Mouse (Mus musculus): ENCODE results near the gene Irf9.

The Irf9 gene

GRCm38 (mm10) chr14:55614565-55615178 lies 11.3 kb downstream of the Irf9 start:
- in situ Hi-C loops (cut with MboI, MseI): no loop called here

- in situ Hi-C loops (cut with MboI, MseI): no loop called here
Observed at GRCm38 (mm10) chr14:55615876-55616275, 12.5 kb downstream of the Irf9 start.

GRCm38 (mm10) chr14:55616844-55617243 lies 13.5 kb downstream of the Irf9 start:
- in situ Hi-C loops (cut with MboI, MseI): no loop called here

- in situ Hi-C loops (cut with MboI, MseI): no loop called here
Observed at GRCm38 (mm10) chr14:55617822-55618221, 14.5 kb downstream of the Irf9 start, which contains the start of gene Rec8. Gene Rec8 (plus strand): TSS chr14:55618037.

GRCm38 (mm10) chr14:55618486-55619195 lies 15.3 kb downstream of the Irf9 start:
- in situ Hi-C loops (cut with MboI, MseI): no loop called here

DNA sequence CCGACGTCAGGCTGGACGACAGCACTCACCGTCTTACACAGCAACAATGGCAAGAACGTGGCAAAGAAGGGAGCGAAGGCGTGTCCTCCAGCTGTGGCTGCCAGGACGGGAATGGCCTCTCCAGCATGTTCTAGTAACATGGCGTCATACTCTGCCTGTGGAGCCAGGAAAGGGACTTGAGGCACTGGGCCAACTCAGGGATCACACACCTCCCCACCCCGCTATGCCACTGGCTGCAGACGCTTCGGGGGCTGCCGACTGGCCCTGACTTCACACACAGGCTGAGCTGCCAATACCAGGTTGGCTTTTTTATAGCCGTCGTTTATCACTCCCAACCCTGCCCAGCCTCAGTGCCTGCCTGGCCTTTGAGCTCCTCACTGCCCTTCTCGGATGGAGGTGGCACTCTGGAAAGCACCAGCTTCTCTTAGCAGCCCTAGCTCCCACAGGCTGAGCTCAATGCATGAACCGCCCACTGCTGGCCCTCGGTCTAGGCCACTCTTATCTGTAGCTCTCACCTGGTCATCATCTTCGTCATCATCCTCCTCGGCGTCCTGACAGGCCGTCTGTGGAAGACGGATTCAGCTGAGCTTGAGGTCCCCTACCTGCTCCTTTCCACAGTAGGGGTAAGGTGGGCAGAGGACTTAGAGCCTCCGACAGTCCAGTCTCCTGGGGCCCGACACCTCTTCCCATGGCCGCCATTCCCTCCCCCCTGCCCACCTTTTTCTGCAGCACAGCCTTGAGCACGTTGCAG lies 24.9 kb downstream of the Irf9 start:
- in situ Hi-C loops (cut with MboI, MseI): no loop called here

- in situ Hi-C loops (cut with MboI, MseI): no loop called here
Observed at GRCm38 (mm10) chr14:55629312-55629711, 25.9 kb downstream of the Irf9 start.

DNA sequence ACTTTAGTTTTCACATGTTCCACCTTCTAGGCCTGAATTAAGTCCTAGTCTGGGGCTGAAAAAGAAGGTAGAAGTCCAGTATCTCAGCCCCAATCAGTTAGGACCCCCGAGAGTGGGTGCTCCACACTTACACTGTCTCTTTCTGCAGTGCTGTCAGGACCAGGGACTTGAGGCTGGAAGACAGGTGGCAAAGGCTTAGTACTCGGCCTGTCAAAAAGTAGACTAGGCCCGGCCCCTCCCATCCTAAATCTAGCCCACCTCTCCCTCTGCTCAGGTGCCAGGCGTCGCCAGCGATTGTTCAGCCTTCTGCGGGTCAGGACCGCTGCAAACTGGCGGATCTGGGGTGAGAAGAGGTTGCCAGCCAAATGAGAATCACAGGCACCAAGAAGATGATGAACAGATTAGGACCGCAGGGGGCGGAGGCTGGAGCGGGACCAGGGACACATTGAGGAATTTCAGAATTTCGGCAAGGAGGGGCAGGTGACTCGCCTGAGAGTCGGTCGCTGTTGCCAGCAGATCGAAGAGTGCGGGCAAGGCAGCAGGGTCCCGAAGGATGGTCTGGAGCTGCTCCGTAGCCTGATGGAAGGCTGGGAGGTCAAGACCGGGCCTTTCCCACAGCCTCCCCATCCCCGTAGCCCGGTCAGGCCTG lies 31.6 kb downstream of the Irf9 start:
- in situ Hi-C loops (cut with MboI, MseI): loop anchor here in 1 of 2 experiments (5.0 kb wide), 1 partner anchor 87 kb away; the partner anchor contains the start of gene Rabggta

- in situ Hi-C loops (cut with MboI, MseI): loop anchor here in 1 of 2 experiments (5.0 kb wide), 1 partner anchor 87 kb away; the partner anchor contains the start of gene Rabggta
Observed at GRCm38 (mm10) chr14:55635523-55636007, 32.2 kb downstream of the Irf9 start, which contains the start of gene Ipo4. Gene Ipo4 (minus strand): TSS chr14:55635957.

DNA sequence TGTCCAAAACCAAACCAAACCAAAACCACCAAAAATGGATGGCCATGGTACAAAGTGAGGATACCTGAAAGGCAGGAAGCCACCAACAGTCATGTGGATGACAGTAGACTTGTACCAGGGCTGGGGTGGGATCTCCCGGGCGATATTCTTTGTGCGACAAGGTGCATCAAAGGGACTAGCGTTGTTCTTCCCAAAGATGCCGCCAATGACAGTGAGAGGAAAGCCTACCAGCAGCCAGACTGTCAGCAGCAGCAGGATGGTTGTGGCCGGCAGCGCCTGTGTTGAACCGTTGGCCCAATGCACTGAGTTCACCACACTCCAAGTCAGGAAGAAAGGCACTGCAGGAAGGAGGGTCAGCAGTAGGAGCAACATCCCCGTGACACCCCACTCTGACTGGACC lies 34.4 kb downstream of the Irf9 start, which contains the start of gene Gm49378:
Gene Gm49378, minus strand, starts transcription at position 101 of the 400 bp plus-strand sequence.
- in situ Hi-C loops (cut with MboI, MseI): loop anchor here in 1 of 2 experiments (5.0 kb wide), 1 partner anchor 85 kb away; the partner anchor contains the start of gene Rabggta

GRCm38 (mm10) chr14:55640816-55641215 lies 37.4 kb downstream of the Irf9 start:
- in situ Hi-C loops (cut with MboI, MseI): no loop called here

DNA sequence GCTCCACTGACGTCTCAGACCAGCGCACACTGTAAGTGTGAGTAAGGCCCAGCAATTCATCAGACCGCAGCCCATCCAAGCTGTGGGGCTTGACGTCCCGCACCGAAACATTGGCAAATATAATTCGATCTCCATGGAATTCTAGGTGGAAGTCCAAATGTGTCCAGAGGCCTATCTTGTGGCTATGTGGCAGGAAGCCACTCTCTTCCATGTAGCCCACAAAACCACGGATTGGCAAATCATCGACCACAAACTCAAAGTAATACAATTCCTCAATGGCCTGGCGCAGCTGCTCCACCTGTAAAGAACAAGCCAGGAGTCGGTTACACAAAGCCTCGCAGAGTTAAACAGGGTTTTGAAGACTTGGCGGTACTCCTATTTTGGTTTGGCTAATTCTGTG lies 37.9 kb downstream of the Irf9 start:
- in situ Hi-C loops (cut with MboI, MseI): no loop called here

DNA sequence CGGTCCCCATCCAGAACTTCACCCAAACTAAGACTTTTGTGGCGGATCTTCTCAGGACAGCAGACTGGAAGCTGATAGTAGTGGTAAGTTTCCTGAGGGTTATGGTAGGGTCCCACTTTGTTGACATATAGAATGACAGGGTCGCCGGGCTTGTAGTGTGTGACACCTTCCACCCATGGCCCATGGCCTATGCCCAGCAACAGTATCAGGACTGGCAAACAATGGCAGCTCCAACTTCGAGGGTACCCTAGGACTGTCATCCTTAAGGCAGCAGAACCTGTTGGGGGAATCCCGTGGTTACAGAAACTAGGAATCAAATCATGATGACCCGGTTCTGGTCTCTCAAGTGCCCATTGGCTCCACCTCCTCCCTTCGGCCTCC lies 39.3 kb downstream of the Irf9 start:
- in situ Hi-C loops (cut with MboI, MseI): no loop called here

GRCm38 (mm10) chr14:55643060-55643907 lies 39.9 kb downstream of the Irf9 start, which contains the start of gene Tm9sf1:
Gene Tm9sf1 (minus strand): TSS chr14:55643806.
- in situ Hi-C loops (cut with MboI, MseI): no loop called here

- in situ Hi-C loops (cut with MboI, MseI): no loop called here
Observed at GRCm38 (mm10) chr14:55644261-55644888, 41.0 kb downstream of the Irf9 start.

DNA sequence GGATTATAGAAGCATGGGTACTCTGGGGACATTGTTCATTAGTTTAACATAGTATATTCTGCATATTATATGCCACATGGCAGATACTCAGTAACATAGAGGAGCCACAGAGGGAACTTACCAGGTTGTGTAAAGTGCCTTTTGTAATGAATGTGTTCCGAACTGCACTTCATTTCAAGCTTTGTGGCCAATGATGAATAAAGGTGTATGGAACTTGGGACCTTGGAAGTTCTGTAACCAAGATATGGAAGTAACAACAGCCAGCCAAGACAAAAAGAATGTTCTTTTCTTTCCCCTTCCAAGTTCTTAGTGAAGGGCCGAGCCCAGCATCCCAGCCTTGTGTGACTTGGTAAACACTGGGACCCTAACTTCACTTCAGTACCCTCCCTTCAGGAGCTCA lies 46.5 kb downstream of the Irf9 start, which contains the start of gene Tssk4:
Gene Tssk4, plus strand, starts transcription at position 301 of the 400 bp plus-strand sequence.
- in situ Hi-C loops (cut with MboI, MseI): no loop called here

- in situ Hi-C loops (cut with MboI, MseI): no loop called here
Observed at GRCm38 (mm10) chr14:55651528-55651927, 48.2 kb downstream of the Irf9 start.

DNA sequence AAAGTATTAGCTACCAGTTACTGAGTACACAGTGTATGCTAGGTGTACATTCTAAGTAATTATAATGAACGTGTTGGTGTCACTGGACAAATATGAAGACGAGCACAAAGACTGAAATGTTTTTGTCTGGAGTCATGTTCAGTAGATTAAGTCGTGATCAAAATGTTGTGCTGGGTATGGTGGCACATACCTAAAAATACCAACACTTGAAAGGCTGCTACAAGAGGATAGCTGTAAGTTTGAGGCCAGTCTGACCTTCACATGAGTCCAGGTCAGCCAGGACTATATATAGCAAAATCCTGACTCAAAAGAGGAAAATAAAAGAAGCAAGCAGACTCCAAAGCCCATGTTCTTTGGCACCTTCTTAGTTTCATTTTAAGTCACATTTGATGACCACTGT lies 53.6 kb downstream of the Irf9 start:
- in situ Hi-C loops (cut with MboI, MseI): no loop called here

GRCm38 (mm10) chr14:55658011-55658410 lies 54.6 kb downstream of the Irf9 start:
- in situ Hi-C loops (cut with MboI, MseI): no loop called here
